Mouse (Mus musculus): Measurements from ENCODE around the gene Ptpn1.

GRCm38 (mm10) chr2:168010893-168011292 lies 79.0 kb downstream of the Ptpn1 start:
- TF ChIP-seq CTCF (IDR thresholded peaks at IDR 0.05; ENCODE audit: low read depth, low read length) (no peak), GATA1 (IDR thresholded peaks at IDR 0.05; ENCODE audit: borderline replicate concordance, low read length) (no peak)

Data from G1E (cell line).